Comparison of ENCODE assay signal across 11 mouse cellular contexts in genomic region chr15:82184183-82184582, GRCm38 (mm10). TPM values are rescaled to one million over a fixed set of nuclear protein-coding genes. Genes with fewer than 3 reads are reported as not detected.
DNase-seq lines count a peak whose midpoint lies in the region; ATAC-seq and TF ChIP-seq lines count a peak whose summit lies in the region.
"Had no signal": no experiment of that assay in that cellular context is flagged by ENCODE, and none has a peak within 500 bp of the region (broad histone marks: within the 10 kb centered on the region; RNA-seq: fewer than 3 reads in every experiment).

No protein-coding gene starts in this region.

- no peak for DNase-seq in lung, postnatal 14 days
- DNase-seq in kidney, adult 18-20 months = peak; percentile 64
- DNase-seq in liver, embryonic 14.5 days (ENCODE audit: low read depth in 3 of 3, low spot score in 3 of 3) = peak; percentile 85 to 86 (median 86)
- DNase-seq in gastrocnemius, postnatal 14 days = no peak
- DNase-seq in cerebellum, adult 8-10 months = no peak
- DNase-seq in cerebellum, adult 9-10 months = no peak
- DNase-seq: adrenal gland, postnatal 14 days; heart, adult 18-20 months had no signal

- no peaks in the 10 kb centered on the region for H3K27me3 ChIP-seq in lung, embryonic 15.5 days
- H3K27me3 ChIP-seq in liver, embryonic 14.5 days (ENCODE audit: control insufficient read depth, insufficient read depth, low read length) = no peaks in the 10 kb centered on the region
- H3K27me3 ChIP-seq: embryonic facial prominence, embryonic 15.5 days had no signal

- H3K4me1 ChIP-seq in lung, embryonic 15.5 days = no peaks in the 10 kb centered on the region
- peaks cover 51 to 52% of the 10 kb centered on the region in 2 experiments for H3K4me1 ChIP-seq in liver, embryonic 14.5 days (replicated peaks; ENCODE audit: control insufficient read depth in 2 of 2, insufficient read depth in 2 of 2, low read length in 1 of 2)
- H3K4me1 ChIP-seq: embryonic facial prominence, embryonic 15.5 days had no signal

- no peak overlapping the region for H3K27ac ChIP-seq in lung, embryonic 15.5 days
- peak overlapping the region; percentile 88 for H3K27ac ChIP-seq in liver, embryonic 14.5 days
- H3K27ac ChIP-seq: embryonic facial prominence, embryonic 15.5 days had no signal

- WGBS in lung, embryonic 15.5 days = 76% methylated on average over 7 of the region's 7 CpGs
- WGBS in liver, embryonic 14.5 days (ENCODE audit: insufficient replicate concordance) = 6% methylated on average over 7 of the region's 7 CpGs

- ATAC-seq in lung, embryonic 15.5 days (ENCODE audit: borderline replicate concordance, extremely low read depth, low FRiP score, low TSS enrichment) = 0 out of 2 replicates have a peak, but pooled peaks have one; percentile 5
- peak; percentile 41 for ATAC-seq in common myeloid progenitor, adult 5-6 weeks (replicated peaks; ENCODE audit: low read depth, poor library complexity, severe bottlenecking)
- peak; percentile 86 for ATAC-seq in liver, embryonic 14.5 days (ENCODE audit: insufficient read depth)

- H3K36me3 ChIP-seq in lung, embryonic 15.5 days = peaks cover 100% of the 10 kb centered on the region
- peaks cover 70% of the 10 kb centered on the region for H3K36me3 ChIP-seq in liver, embryonic 14.5 days (replicated peaks; ENCODE audit: control insufficient read depth, insufficient read depth, low read depth)

- no peak overlapping the region for H3K9ac ChIP-seq in lung, embryonic 15.5 days
- H3K9ac ChIP-seq in liver, embryonic 14.5 days (replicated peaks) = peak overlapping the region; percentile 73
- H3K9ac ChIP-seq: embryonic facial prominence, embryonic 15.5 days had no signal

- H3K4me3 ChIP-seq in lung, embryonic 15.5 days = no peak overlapping the region
- peak overlapping the region; percentile 36 to 43 for H3K4me3 ChIP-seq in liver, embryonic 14.5 days (ENCODE audit: insufficient read depth in 1 of 2, low read depth in 2 of 2, low read length in 2 of 2)
- H3K4me3 ChIP-seq: embryonic facial prominence, embryonic 15.5 days had no signal

- H3K4me2 ChIP-seq in lung, embryonic 15.5 days = no peak overlapping the region
- peak overlapping the region; percentile 75 for H3K4me2 ChIP-seq in liver, embryonic 14.5 days (ENCODE audit: low read depth)
- H3K4me2 ChIP-seq: embryonic facial prominence, embryonic 15.5 days had no signal

- H3K9me3 ChIP-seq in lung, embryonic 15.5 days = no peaks in the 10 kb centered on the region
- peaks cover 7% of the 10 kb centered on the region for H3K9me3 ChIP-seq in liver, embryonic 14.5 days (ENCODE audit: control insufficient read depth, low read length)

- peak; percentile 92 for TF ChIP-seq EP300 in liver, embryonic 14.5 days (IDR thresholded peaks at IDR 0.05; ENCODE audit: low read depth)

- TF ChIP-seq CTCF in liver, embryonic 14.5 days (IDR thresholded peaks at IDR 0.05; ENCODE audit: low read depth) = peak; percentile 14; the same call in 1 of the 2 replicates

- intact Hi-C loops in gastrocnemius, postnatal 14 days (cut with DNase I; ENCODE audit: low total_unique reads) = no loop called here

RNA-seq across cellular contexts. Expression of gene Shisa8, which starts 28.4 kb away (rescaled TPM):
- polyA plus RNA-seq in lung, embryonic 15.5 days (2015; fragmentation: Nextera tagmentation; extraction: Ambion mirVana) = 1.1 and 1.3 TPM in 2 replicates
- 3.1 and 4.8 TPM in 2 replicates for total RNA-seq in common myeloid progenitor, adult 5-6 weeks (2017)
- polyA plus RNA-seq in liver, embryonic 14.5 days (2012; rRNA removed) = 0.15 and 0.19 TPM in 2 replicates
- polyA plus RNA-seq in liver, embryonic 14.5 days (2014; fragmentation: Nextera tagmentation; extraction: Ambion mirVana) = 0.05 and 0.09 TPM in 2 replicates
- total RNA-seq in gastrocnemius, postnatal 14 days (2021) = under 1 TPM in 1 of 2 experiments, not detected in 1; 0.08 TPM

RNA-seq across cellular contexts. Expression of gene Srebf2, which starts 37.2 kb away (rescaled TPM):
- polyA plus RNA-seq in lung, embryonic 15.5 days (2015; fragmentation: Nextera tagmentation; extraction: Ambion mirVana) = 126 and 132 TPM in 2 replicates
- total RNA-seq in common myeloid progenitor, adult 5-6 weeks (2017) = 42.8 and 64.3 TPM in 2 replicates
- 29.3 and 37.1 TPM in 2 replicates for polyA plus RNA-seq in liver, embryonic 14.5 days (2012; rRNA removed)
- 30.8 and 35.2 TPM in 2 replicates for polyA plus RNA-seq in liver, embryonic 14.5 days (2014; fragmentation: Nextera tagmentation; extraction: Ambion mirVana)
- 10 to 100 TPM; 13.7 to 22.9 TPM for total RNA-seq in gastrocnemius, postnatal 14 days (2021)

RNA-seq across cellular contexts. Expression of gene Tnfrsf13c, which starts 40.0 kb away (rescaled TPM):
- 0.12 TPM in 1 of 2 replicates, not detected in the other for polyA plus RNA-seq in lung, embryonic 15.5 days (2015; fragmentation: Nextera tagmentation; extraction: Ambion mirVana)
- total RNA-seq in common myeloid progenitor, adult 5-6 weeks (2017) = 2.7 and 5.9 TPM in 2 replicates
- polyA plus RNA-seq in liver, embryonic 14.5 days (2012; rRNA removed) = 0.54 and 0.66 TPM in 2 replicates
- 0.14 and 0.58 TPM in 2 replicates for polyA plus RNA-seq in liver, embryonic 14.5 days (2014; fragmentation: Nextera tagmentation; extraction: Ambion mirVana)
- total RNA-seq in gastrocnemius, postnatal 14 days (2021) = not detected

RNA-seq across cellular contexts. Expression of gene Ccdc134, which starts 56.5 kb away (rescaled TPM):
- polyA plus RNA-seq in lung, embryonic 15.5 days (2015; fragmentation: Nextera tagmentation; extraction: Ambion mirVana) = 19.4 and 20.9 TPM in 2 replicates
- 8.8 and 18.0 TPM in 2 replicates for total RNA-seq in common myeloid progenitor, adult 5-6 weeks (2017)
- polyA plus RNA-seq in liver, embryonic 14.5 days (2012; rRNA removed) = 5.9 and 7.2 TPM in 2 replicates
- 5.5 and 6.6 TPM in 2 replicates for polyA plus RNA-seq in liver, embryonic 14.5 days (2014; fragmentation: Nextera tagmentation; extraction: Ambion mirVana)
- 10 to 100 TPM; 18.5 to 18.7 TPM for total RNA-seq in gastrocnemius, postnatal 14 days (2021)

Comparison
In these comparisons a context has a peak if more than half of its experiments do, and no peak if none do; other contexts are left out.
1. ATAC-seq: peak in every context shown above with its lines; median percentile 86 in liver, embryonic 14.5 days; 41 in common myeloid progenitor, adult 5-6 weeks; 5 in lung, embryonic 15.5 days.
2. DNase-seq: peak in kidney, adult 18-20 months (single experiment) and liver, embryonic 14.5 days (3 of 3); none in lung, postnatal 14 days (single experiment), gastrocnemius, postnatal 14 days (single experiment), cerebellum, adult 8-10 months (single experiment) and cerebellum, adult 9-10 months (single experiment).